Mouse (Mus musculus) neutrophil, adult 59 days (primary cell): Measurements from ENCODE around the gene Cacng3. TPM values are rescaled to one million over a fixed set of nuclear protein-coding genes. Genes with fewer than 3 reads are reported as not detected.

ENCODE experiments used
- total RNA-seq, 2 experiments: library from RNA; stranded (reverse); gene quantifications; 1 replicate in 1 of 2; 2 replicates in 1 of 2; pipeline ENCODE4 v1.2.4; 2023

Gene Cacng3
- not detected for total RNA-seq

DNA sequence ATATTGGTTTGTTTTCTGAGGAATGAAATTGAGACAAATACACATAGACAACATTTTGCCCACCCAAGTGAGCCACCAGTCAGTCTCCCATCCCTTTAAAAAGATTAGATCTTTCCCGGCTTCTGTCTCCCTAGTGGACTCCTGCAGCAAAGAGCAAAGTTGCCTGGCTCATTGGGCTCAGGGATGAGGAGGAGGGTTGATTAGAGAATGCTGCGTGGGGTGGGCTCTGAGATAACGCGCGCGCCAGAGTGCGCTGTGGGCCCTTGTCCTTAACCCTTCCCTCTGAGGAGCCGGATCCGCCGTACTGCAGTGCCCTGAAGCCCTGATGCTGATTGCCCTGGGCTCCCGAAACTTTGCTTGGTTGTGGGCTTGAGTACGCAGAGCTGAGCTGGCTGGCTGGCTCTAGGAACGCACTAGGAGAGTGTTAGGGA is at the start of gene Cacng3:
Cacng3 (plus strand) TSS at position 51 of the 431 bp plus-strand sequence.

